Mouse (Mus musculus): ENCODE results near the gene Ccdc134.
A peak's percentile ranks its signal among the peaks of the same experiment; 100 is the strongest.

Gene Ccdc134

DNA sequence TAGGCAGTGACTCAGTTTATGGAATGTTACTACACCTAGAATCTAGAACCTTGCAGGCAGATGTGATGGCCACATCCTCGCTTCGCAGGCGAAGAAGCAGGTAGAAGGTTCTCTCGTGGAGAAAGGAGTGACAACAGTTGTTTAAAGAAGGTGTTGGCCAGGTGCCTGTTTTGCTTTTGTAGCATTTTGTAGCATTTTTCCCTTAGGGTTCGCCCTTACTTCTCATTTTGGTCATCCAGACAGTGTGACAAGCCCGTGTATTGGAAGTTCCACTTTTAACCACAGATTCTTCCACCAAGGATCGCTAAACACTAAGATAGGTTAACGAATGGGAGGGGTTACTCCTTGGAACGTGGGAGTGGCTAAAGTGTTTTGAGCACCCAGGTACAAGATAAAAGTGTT is 20.8 kb downstream of the Ccdc134 start:
- DNase-seq (ENCODE audit: low spot score), result no peak

DNA sequence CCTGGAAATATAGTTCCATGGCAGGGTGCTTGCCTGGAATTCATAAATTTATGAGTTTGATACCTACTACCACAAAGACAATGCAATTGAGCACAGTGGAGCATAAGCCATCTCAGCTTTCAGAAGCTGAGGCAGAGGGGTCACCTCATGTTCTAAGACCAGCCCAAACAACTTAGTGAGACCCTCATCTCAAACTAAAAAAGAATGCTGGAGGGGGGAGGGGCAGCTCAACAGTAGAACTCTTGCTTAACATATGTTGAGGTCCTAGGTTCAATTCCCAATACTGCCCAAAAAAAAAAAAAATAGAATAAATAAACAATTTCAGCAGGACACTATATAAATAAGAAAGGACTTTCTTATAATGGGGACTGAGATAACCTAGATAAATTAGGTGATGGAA is 22.3 kb downstream of the Ccdc134 start:
- no peak for DNase-seq (ENCODE audit: low spot score)

DNA sequence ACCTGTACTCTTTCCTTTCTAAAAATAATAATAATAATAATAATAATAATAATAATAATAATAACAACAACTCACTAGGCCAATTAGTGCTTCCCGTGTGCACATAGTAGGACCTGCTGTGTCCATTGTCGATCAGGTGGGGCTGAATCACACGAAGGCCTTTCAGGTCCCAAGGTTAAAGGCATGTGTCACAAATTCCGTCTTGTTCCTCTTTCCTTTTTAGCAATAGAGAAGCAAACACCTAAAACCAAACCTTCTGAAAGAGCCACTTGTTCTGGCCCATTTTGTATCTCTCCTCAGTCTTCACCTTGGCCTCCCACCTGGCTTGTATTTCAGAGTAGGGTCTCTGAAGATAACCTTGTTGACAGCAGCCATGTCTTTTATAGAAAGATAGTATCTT is 23.5 kb downstream of the Ccdc134 start:
- DNase-seq (ENCODE audit: low spot score), result no peak

- no peak for DNase-seq (ENCODE audit: low spot score)
These were observed 24.3 kb downstream of the Ccdc134 start for GRCm38 (mm10) chr15:82152022-82152421.

GRCm38 (mm10) chr15:82152435-82152834 is 24.7 kb downstream of the Ccdc134 start:
- no peak for DNase-seq (ENCODE audit: low spot score)

GRCm38 (mm10) chr15:82156298-82156697 is 28.6 kb downstream of the Ccdc134 start:
- no peak for DNase-seq (ENCODE audit: low spot score)

GRCm38 (mm10) chr15:82156902-82157301 is 29.2 kb downstream of the Ccdc134 start:
- no peak for DNase-seq (ENCODE audit: low spot score)

DNA sequence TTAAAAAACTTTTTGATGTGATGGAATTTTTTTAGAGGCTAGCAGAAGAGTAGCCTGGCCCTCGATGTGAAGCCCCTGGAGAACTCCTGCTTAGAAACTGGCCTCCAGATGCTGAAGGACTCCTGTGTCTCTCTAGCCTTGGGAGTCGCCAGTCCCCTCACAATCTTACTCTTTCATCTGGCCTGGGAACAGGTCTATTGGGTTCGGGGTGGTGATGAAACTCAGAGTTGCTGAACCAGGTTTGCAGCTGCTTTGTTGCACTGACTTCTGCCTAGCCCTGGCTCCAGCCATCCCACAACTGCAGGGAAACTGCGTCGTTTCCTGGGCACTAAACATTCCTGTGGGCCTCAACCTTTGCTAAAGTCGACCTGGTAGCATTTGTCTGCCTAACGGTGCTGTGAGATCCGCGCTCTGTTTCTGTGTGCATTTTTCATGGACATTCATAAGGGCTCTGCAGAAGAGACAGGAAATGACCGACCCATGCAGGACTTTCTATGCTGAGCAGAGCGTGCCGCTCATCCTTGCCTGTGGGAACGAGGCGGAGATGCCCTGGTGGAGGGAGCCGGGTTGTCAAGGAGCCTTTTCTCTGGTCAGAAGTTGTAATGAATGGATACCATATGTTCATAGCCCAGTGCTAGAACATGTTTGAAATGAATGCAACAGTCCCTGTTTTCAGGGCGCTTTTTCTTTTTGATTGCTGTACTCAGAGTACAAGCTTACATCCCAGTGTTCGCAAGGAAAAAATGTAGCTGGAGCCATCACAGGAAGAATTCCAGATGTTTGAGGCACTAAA is 30.7 kb downstream of the Ccdc134 start:
- no peak for DNase-seq (ENCODE audit: low spot score)

- no peak for DNase-seq (ENCODE audit: low spot score)
These were observed 31.7 kb downstream of the Ccdc134 start for GRCm38 (mm10) chr15:82159471-82159870.

GRCm38 (mm10) chr15:82160731-82161640 is 33.3 kb downstream of the Ccdc134 start:
- DNase-seq (ENCODE audit: low spot score), result no peak

- DNase-seq (ENCODE audit: low spot score), result no peak
These were observed 34.4 kb downstream of the Ccdc134 start for GRCm38 (mm10) chr15:82161965-82162600.

DNA sequence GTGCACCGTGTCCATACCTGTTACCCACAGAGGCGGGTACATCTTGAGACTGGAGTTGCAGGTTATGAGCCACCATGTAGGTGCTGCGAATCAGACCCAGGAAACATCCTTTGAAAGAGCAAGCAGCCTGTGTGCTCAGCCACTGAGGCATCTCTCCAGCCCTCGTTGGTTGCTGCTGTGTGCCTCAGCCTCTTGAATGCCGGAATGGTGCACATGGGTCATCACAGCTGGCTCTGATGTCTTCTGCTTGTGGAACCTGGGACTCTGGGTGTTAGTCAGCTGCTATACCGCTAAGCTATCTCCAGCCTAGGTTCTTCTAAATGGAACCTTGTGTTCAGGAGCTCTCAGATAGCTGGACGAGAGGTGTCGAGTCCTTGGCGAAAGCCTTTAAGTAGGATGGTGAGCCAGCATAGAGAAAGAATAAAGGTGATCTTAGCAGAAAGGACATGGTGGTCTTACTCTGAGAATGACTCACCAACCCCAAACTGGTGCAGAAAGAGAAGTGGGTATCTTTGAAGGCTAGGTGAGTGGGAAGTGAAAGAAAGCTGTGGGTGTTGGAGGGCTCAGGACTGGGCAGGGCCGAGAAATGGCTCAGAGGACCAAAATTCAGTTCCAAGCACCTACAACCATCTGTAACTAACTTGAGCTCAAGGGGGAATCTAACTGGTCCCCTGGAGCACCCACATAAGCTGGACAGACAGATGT is 35.8 kb downstream of the Ccdc134 start:
- no peak for DNase-seq (ENCODE audit: low spot score)

- DNase-seq (ENCODE audit: low spot score), result no peak
These were observed 36.3 kb downstream of the Ccdc134 start for GRCm38 (mm10) chr15:82164061-82164399.

- no peak for DNase-seq (ENCODE audit: low spot score)
These were observed 36.8 kb downstream of the Ccdc134 start for GRCm38 (mm10) chr15:82164496-82164895.

DNA sequence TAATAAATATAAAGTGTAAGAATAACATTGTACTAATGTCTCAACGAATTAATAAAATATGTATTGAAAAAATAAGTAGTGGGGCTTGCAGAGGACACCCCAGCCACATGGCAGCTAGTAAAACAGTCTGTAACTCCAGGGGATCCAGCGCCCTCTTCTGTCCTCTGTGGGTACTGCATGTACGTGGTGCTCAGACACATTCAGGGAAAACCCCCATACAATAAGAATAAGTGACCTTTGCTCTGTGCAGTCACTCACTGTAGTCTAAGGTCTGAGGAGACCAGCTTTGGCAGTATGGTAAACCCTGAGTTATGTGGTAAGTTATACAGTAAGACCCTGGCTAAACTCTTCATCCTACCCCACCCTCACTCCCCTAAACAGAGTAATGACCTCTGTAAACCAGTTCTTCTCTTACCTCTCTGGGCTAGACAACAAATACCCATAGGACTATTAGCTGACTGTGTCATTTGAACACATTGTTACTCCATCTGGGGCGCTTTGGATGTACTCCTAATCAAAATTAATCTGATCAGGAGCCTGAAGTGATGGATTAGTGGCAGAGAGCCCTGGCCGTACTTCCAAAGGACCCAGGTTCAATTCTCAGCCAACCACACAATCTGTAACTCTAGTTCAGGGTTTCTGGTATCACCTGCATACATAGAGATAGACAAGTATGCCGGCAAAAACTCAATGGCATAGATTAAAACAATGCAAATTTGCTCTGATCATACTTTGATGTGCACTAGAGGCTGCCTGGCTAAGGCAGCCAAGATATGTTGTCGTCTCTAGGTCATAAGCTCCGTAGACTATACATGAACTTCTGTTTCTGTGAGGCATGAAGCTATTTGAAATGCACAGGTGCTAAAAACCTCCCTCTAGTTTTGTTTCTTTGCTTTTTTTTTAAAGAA is 37.9 kb downstream of the Ccdc134 start:
- peak; percentile 89 for DNase-seq (ENCODE audit: low spot score)

DNA sequence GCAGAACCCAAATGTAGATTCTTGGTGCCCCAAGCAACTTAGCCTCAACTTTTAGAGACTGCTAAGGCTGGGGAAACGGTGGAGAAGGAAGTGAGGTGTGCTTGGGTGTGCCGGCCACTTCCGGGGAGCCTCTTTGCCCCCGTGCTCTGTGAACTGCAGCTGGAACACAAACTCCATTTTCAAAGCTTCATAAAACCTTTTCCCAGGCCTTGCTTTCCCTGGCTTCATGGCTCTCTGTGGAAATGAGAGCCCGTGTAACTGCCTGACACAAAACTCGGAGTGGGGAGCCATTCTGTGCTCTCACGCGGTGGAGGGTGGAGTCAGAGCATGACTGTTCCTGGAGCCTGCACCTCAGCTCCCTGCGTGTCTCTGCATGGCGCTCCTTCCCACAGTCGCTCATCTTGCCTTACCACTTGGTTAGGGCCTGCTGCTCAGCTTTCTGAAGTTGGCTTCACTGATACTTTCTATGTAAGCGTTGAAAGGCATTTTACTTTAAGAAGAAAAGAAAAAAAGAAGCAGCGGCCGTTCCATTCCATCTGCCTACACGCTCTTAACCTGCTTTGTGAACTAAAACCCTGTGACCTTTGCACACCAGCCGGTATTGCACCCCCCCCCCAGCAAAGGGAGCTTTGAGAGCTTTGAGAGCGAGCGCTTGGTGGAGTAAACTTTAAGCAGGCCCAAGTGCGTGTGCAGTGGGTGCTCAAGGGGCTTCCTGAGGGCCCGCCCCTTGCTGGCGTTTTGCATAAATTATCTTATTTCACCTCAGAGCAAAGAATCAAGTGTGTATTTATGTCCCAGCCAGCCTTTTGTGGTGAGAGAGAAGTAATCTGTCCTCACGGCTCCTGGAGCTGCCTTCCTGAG is 38.7 kb downstream of the Ccdc134 start:
- no peak for DNase-seq (ENCODE audit: low spot score)

GRCm38 (mm10) chr15:82167201-82168168 is 39.8 kb downstream of the Ccdc134 start:
- DNase-seq (ENCODE audit: low spot score), result no peak

GRCm38 (mm10) chr15:82169671-82170070 is 41.9 kb downstream of the Ccdc134 start:
- no peak for DNase-seq (ENCODE audit: low spot score)

All from testis, postnatal 10 days (tissue).